Mouse (Mus musculus): ENCODE results near the gene Mlx.

GRCm38 (mm10) chr11:101119131-101119760 lies 32.2 kb downstream of the Mlx start:
- TF ChIP-seq CTCF (IDR thresholded peaks at IDR 0.05; ENCODE audit: low read depth, low read length) (no peak), POLR2A (IDR thresholded peaks at IDR 0.05; ENCODE audit: borderline replicate concordance, low read depth, low read length) (no peak)

All from bone marrow macrophage, adult 2 months (primary cell).